Comparison of ENCODE assay signal across 9 mouse cellular contexts in the genomic region with DNA sequence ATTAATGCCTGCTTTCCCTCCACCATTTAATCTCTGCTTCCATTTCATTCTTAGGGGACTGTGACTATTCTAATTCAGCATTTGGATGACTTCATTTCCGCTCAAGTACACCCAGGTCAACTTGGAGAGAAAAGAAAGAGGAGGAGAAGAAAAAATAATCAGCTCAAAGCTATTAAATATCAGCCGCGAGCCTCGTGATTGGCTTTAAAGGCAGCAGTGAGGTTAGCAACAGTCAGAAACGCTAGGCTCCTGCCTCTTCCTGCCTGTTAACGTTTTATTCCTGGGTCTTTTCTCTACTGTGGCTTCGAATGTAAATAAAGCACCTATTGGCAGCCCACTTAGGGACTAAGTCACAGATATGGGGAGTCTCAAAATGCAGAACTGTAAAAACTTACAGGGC.
DNase-seq lines count a peak whose midpoint lies in the region; ATAC-seq lines count a peak whose summit lies in the region.
"Had no signal": no experiment of that assay in that cellular context is flagged by ENCODE, and none has a peak within 500 bp of the region (broad histone marks: within the 10 kb centered on the region; RNA-seq: fewer than 3 reads in every experiment).

No protein-coding gene starts in this region.

- 6% methylated on average over 7 of the region's 7 CpGs for WGBS in hindbrain, embryonic 11.5 days
- under 1% methylated on average over 7 of the region's 7 CpGs for WGBS in midbrain, embryonic 12.5 days

- H3K27me3 ChIP-seq in hindbrain, embryonic 11.5 days (ENCODE audit: control insufficient read depth, insufficient read depth, low read length): no peaks in the 10 kb centered on the region
- no peaks in the 10 kb centered on the region for H3K27me3 ChIP-seq in midbrain, embryonic 12.5 days

- H3K4me2 ChIP-seq in hindbrain, embryonic 11.5 days (replicated peaks; ENCODE audit: low read depth, low read length): peak overlapping the region; percentile 21
- peak overlapping the region; percentile 44 for H3K4me2 ChIP-seq in midbrain, embryonic 12.5 days (replicated peaks)

- H3K4me1 ChIP-seq in brown adipose tissue, adult 24 weeks (ENCODE audit: control insufficient read depth, insufficient read depth, insufficient read length, low read length): peaks cover 7% of the 10 kb centered on the region; the same call in 1 of the 2 replicates
- H3K4me1 ChIP-seq in hindbrain, embryonic 11.5 days (replicated peaks; ENCODE audit: control insufficient read depth, insufficient read depth, low read length): peaks cover 45% of the 10 kb centered on the region
- H3K4me1 ChIP-seq in midbrain, embryonic 12.5 days: peaks cover 96% of the 10 kb centered on the region

- H3K4me3 ChIP-seq in brown adipose tissue, adult 24 weeks (ENCODE audit: insufficient read depth, low read depth, low read length): no peak overlapping the region
- no peak overlapping the region for H3K4me3 ChIP-seq in hindbrain, embryonic 11.5 days (ENCODE audit: low read depth, low read length)
- no peak overlapping the region for H3K4me3 ChIP-seq in midbrain, embryonic 12.5 days

- no peak; the same call in 1 of the 2 replicates for ATAC-seq in hindbrain, embryonic 11.5 days (ENCODE audit: low FRiP score)
- ATAC-seq in midbrain, embryonic 12.5 days (ENCODE audit: low FRiP score, low read depth): no peak; the same call in 1 of the 2 replicates

- peak; percentile 47 to 50 for DNase-seq in heart, adult 9 months (ENCODE audit: low spot score in 2 of 2)
- no peak for DNase-seq in heart, postnatal 14 days
- DNase-seq in hindbrain, embryonic 11.5 days (ENCODE audit: low spot score): peak; percentile 54
- no peak for DNase-seq in layer of hippocampus, adult 8-10 months (ENCODE audit: low spot score in 2 of 2)
- no peak for DNase-seq in B cell, adult 2 months
- no peak for DNase-seq in natural killer cell, adult 2 months (ENCODE audit: low spot score in 2 of 2)
- DNase-seq: cerebellum, postnatal 36 days had no signal

- H3K36me3 ChIP-seq in hindbrain, embryonic 11.5 days (ENCODE audit: control insufficient read depth, insufficient read depth, low read length): no peaks in the 10 kb centered on the region
- H3K36me3 ChIP-seq in midbrain, embryonic 12.5 days: no peaks in the 10 kb centered on the region

- intact Hi-C loops in heart, postnatal 14 days (cut with DNase I): no loop called here

- no peaks in the 10 kb centered on the region for H3K9me3 ChIP-seq in hindbrain, embryonic 11.5 days (ENCODE audit: control insufficient read depth, low read length)
- H3K9me3 ChIP-seq in midbrain, embryonic 12.5 days: no peaks in the 10 kb centered on the region

- H3K9ac ChIP-seq in hindbrain, embryonic 11.5 days (ENCODE audit: low read depth, low read length): peak overlapping the region; percentile 8; the same call in 1 of the 2 replicates
- peak overlapping the region; percentile 50; the same call in 1 of the 2 replicates for H3K9ac ChIP-seq in midbrain, embryonic 12.5 days (replicated peaks)

- peak overlapping the region; percentile 27; the same call in 1 of the 2 replicates for H3K27ac ChIP-seq in brown adipose tissue, adult 24 weeks (replicated peaks; ENCODE audit: low read depth, low read length)
- peak overlapping the region; percentile 96 for H3K27ac ChIP-seq in hindbrain, embryonic 11.5 days (ENCODE audit: low read depth, low read length)
- peak overlapping the region; percentile 95 for H3K27ac ChIP-seq in midbrain, embryonic 12.5 days (replicated peaks)

Comparison
In these comparisons a context has a peak if more than half of its experiments do, and no peak if none do; other contexts are left out.
1. DNase-seq: peak in heart, adult 9 months (2 of 2) and hindbrain, embryonic 11.5 days (single experiment); none in heart, postnatal 14 days (0 of 2), layer of hippocampus, adult 8-10 months (0 of 2), B cell, adult 2 months (0 of 2) and natural killer cell, adult 2 months (0 of 2).
2. H3K27ac ChIP-seq: peak in every context shown above with its lines; median percentile 96 in hindbrain, embryonic 11.5 days; 95 in midbrain, embryonic 12.5 days; 27 in brown adipose tissue, adult 24 weeks.